Mouse (Mus musculus): ENCODE data around the gene Prr11.

Prr11 gene

DNA sequence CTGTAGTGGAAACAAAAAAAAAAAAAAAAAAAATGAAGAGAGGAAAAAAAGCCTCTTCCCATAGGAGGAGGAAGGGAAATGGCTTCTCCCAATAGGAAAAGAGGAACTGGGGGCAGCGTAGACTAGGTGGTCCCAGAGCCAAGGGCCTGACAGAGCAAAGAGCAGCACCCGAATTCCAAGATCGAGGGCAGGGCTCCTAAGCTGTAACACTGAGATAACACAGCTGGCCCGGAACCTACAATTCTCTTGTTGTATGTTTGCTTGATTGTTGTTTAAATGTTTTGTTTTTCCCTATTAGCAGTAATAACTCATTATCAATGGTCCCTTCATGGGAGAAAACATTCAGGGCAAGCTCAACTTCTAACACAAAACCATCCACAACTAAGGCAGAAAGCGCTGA lies 61.5 kb downstream of the Prr11 start:
- no peak for DNase-seq (ENCODE audit: low spot score in 2 of 2)

GRCm38 (mm10) chr11:87043052-87043451 lies 65.5 kb downstream of the Prr11 start:
- DNase-seq (ENCODE audit: low spot score in 2 of 2), result no peak

DNA sequence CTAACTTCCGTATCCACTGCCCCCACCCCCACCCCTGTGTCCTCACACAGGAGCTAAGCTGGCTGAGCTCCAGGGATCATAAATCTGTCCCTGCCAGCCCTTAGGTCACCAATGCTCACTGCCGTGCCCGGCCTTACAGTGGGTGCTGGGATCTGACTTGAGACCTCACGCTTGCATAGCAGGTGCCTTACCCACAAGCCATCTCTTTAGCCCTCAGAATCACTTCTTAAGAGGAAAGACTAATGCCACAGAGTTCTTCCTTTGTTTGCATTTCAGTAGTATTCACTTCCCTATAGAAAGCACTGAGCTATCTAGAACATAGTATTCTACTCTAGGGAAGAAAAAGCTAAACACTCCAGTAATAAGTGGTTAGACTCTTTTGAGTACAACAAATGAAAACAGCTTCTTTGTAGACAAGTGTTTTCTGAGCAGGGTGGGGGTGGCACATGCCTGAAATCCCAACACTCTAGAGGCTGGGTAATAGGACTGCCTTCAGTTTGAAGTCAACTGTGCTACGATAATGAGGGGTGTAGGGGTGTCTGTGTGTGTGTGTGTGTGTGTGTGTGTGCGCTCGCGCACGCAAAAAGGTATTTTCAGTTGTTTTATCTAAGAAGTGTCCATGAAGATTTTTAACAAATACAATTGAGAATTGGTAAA lies 69.1 kb downstream of the Prr11 start:
- no peak for DNase-seq (ENCODE audit: low spot score in 2 of 2)
